Comparison of ENCODE assay signal across 8 mouse cellular contexts in the genomic region with DNA sequence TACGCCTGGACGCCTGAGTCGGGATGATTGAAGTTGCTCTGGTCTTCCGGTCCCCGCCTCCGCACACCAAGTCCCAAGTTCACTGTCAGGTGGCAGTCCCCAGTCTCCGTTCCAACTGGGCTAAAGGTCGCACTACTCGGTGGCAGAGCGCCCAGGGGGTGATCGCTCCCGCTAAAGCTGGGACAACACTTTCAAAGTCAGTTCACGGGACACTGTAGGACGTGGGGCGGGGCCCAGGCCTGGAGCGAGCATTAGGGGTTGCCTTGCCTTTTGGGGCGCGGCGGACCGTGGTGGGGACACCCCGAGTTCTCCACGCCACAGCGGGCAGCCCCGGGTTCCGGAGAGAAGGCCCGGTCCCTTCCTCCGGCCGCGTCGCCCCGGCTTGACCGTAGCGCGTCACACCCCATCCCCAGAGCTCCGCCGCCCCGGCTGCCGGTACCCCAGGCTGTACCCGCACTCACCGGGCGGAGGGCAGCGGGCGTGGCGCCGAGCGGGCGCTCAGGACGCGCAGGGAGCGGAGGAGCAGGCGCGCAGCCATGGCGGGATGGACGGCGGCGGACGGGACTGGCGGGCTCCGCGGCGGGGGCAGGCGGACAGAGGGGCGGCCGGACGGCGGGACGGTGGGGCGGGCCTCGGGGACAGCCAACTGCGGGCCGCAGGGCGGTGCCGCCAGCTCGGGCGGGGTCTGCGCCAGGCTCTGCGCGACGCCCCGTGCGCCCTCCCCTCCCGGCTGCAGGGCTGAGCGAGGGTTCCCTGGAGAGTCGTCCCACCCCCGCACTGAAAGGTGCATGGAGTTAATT. TPM values are rescaled to one million over a fixed set of nuclear protein-coding genes. Genes with fewer than 3 reads are reported as not detected.
DNase-seq lines count a peak whose midpoint lies in the region; ATAC-seq and TF ChIP-seq lines count a peak whose summit lies in the region.

Acadl (minus strand) TSS at position 566 of the 800 bp plus-strand sequence.

- DNase-seq in cerebellum, adult 11-12 months, result peak; percentile 33
- peak; percentile 93 to 97 for DNase-seq in heart, postnatal 14 days
- DNase-seq in layer of hippocampus, adult 11-12 months (ENCODE audit: low spot score), result peak; percentile 61
- peak; percentile 94 to 96 for DNase-seq in lung, adult 18-20 months
- DNase-seq in testis, postnatal 14 days (ENCODE audit: low spot score), result peak; percentile 81

- peak; percentile 92 for ATAC-seq in forebrain, embryonic 15.5 days (replicated peaks)
- ATAC-seq in neural tube, embryonic 14.5 days (ENCODE audit: low read depth), result peak; percentile 90

- H3K4me1 ChIP-seq in E14TG2a.4 (replicated peaks; ENCODE audit: low read depth, low read length), result peaks cover 10% of the 10 kb centered on the region
- H3K4me1 ChIP-seq in forebrain, embryonic 15.5 days, result peaks cover 13% of the 10 kb centered on the region
- no peaks in the 10 kb centered on the region for H3K4me1 ChIP-seq in neural tube, embryonic 14.5 days (ENCODE audit: control insufficient read depth, insufficient read depth, low read length)

- H3K27me3 ChIP-seq in E14TG2a.4 (ENCODE audit: insufficient read depth, low read length), result peaks cover 13% of the 10 kb centered on the region; the same call in 1 of the 2 replicates
- no peaks in the 10 kb centered on the region for H3K27me3 ChIP-seq in forebrain, embryonic 15.5 days
- H3K27me3 ChIP-seq in neural tube, embryonic 14.5 days (ENCODE audit: control insufficient read depth, insufficient read depth, low read length), result no peaks in the 10 kb centered on the region

- peak within 1 kb of the TSS; percentile 55; the same call in 1 of the 2 replicates for H3K27ac ChIP-seq in forebrain, embryonic 15.5 days (replicated peaks)
- peak within 1 kb of the TSS; percentile 73; the same call in 1 of the 2 replicates for H3K27ac ChIP-seq in neural tube, embryonic 14.5 days (ENCODE audit: low read depth, low read length)

- peak within 1 kb of the TSS; percentile 85 for H3K4me3 ChIP-seq in E14TG2a.4 (replicated peaks; ENCODE audit: low read length)
- H3K4me3 ChIP-seq in forebrain, embryonic 15.5 days, result peak within 1 kb of the TSS; percentile 72
- H3K4me3 ChIP-seq in neural tube, embryonic 14.5 days (ENCODE audit: low read depth, low read length), result peak within 1 kb of the TSS; percentile 70

- under 1% methylated on average over 72 of the region's 85 CpGs for WGBS in forebrain, embryonic 15.5 days
- under 1% methylated on average over 82 of the region's 85 CpGs for WGBS in neural tube, embryonic 14.5 days

- H3K9me3 ChIP-seq in E14TG2a.4 (ENCODE audit: low read length), result 0 out of 2 replicates have a peak, but pooled peaks cover 3% of the 10 kb centered on the region
- H3K9me3 ChIP-seq in forebrain, embryonic 15.5 days, result peaks cover 4% of the 10 kb centered on the region; the same call in 1 of the 2 replicates
- H3K9me3 ChIP-seq in neural tube, embryonic 14.5 days (ENCODE audit: control insufficient read depth, low read length), result 0 out of 2 replicates have a peak, but pooled peaks cover 2% of the 10 kb centered on the region

- H3K36me3 ChIP-seq in E14TG2a.4 (ENCODE audit: insufficient read depth, low read length), result no peaks in the 10 kb centered on the region
- no peaks in the 10 kb centered on the region for H3K36me3 ChIP-seq in forebrain, embryonic 15.5 days
- no peaks in the 10 kb centered on the region for H3K36me3 ChIP-seq in neural tube, embryonic 14.5 days (ENCODE audit: control insufficient read depth, insufficient read depth, low read length)

- H3K9ac ChIP-seq in forebrain, embryonic 15.5 days (replicated peaks), result peak within 1 kb of the TSS; percentile 63
- H3K9ac ChIP-seq in neural tube, embryonic 14.5 days (replicated peaks; ENCODE audit: low read depth, low read length), result peak within 1 kb of the TSS; percentile 82

- intact Hi-C loops in heart, postnatal 14 days (cut with DNase I), result loop anchor here (5.0 kb wide), 1 partner anchor 46 kb away; the partner anchor contains the start of gene Kansl1l

- peak within 1 kb of the TSS; percentile 94 for H3K4me2 ChIP-seq in forebrain, embryonic 15.5 days (replicated peaks)
- H3K4me2 ChIP-seq in neural tube, embryonic 14.5 days (ENCODE audit: low read depth, low read length), result peak within 1 kb of the TSS; percentile 82

- no peak for TF ChIP-seq CTCF in E14TG2a.4 (conservative IDR thresholded peaks at IDR 0.05; ENCODE audit: low read length)

RNA-seq across cellular contexts. Expression of gene Acadl, which starts in this region (rescaled TPM):
- 31.2 and 34.2 TPM in 2 replicates for polyA plus RNA-seq in forebrain, embryonic 15.5 days (2015; fragmentation: Nextera tagmentation; extraction: Ambion mirVana)
- 1,000 to 10,000 TPM; 1,175 to 1,217 TPM for total RNA-seq in heart, postnatal 14 days (2021)
- polyA plus RNA-seq in neural tube, embryonic 14.5 days (2014; fragmentation: Nextera tagmentation; extraction: Ambion mirVana), result 40.7 and 60.7 TPM in 2 replicates

Comparison
In these comparisons a context has a peak if more than half of its experiments do, and no peak if none do; other contexts are left out.
1. Peak in every context shown above with its lines: DNase-seq, ATAC-seq, H3K4me3 ChIP-seq and H3K27ac ChIP-seq.
2. DNase-seq: peak in every context shown above with its lines; median percentile 95 in heart, postnatal 14 days; 95 in lung, adult 18-20 months; 81 in testis, postnatal 14 days; 61 in layer of hippocampus, adult 11-12 months; 33 in cerebellum, adult 11-12 months.